In genomic region chr2:114161978-114162377, GRCm38 (mm10) we compare ENCODE assay signal across 27 mouse cellular contexts.
"Had no signal": no experiment of that assay in that cellular context is flagged by ENCODE, and none has a peak within 500 bp of the region (broad histone marks: within the 10 kb centered on the region; RNA-seq: fewer than 3 reads in every experiment).

No protein-coding gene starts in this region.

- DNase-seq: left cerebral cortex, postnatal 4 days; liver; liver, embryonic 13.5 days; liver, postnatal 0 days; lung, adult 18-20 months; lung, adult 2 months; lung, embryonic 14.5 days; lung, postnatal 10 days; lung, postnatal 14 days; lung, postnatal 36 days; lung, postnatal 4 days; midbrain, embryonic 14.5 days had no signal

- H3K27me3 ChIP-seq: limb, embryonic 12.5 days; limb, embryonic 13.5 days; limb, embryonic 15.5 days; liver, embryonic 12.5 days; liver, embryonic 13.5 days; liver, embryonic 15.5 days; lung, embryonic 15.5 days; megakaryocyte, embryonic 14.5 days; midbrain, embryonic 12.5 days; midbrain, embryonic 13.5 days; midbrain, embryonic 15.5 days; neural tube, embryonic 12.5 days had no signal

- H3K4me2 ChIP-seq: limb, embryonic 12.5 days; limb, embryonic 13.5 days; limb, embryonic 15.5 days; liver, embryonic 11.5 days; liver, embryonic 12.5 days; liver, embryonic 13.5 days; liver, embryonic 15.5 days; lung, embryonic 14.5 days; lung, embryonic 15.5 days; midbrain, embryonic 11.5 days; midbrain, embryonic 12.5 days; midbrain, embryonic 13.5 days; midbrain, embryonic 15.5 days; neural tube, embryonic 12.5 days had no signal

- H3K4me3 ChIP-seq: limb, embryonic 10.5 days; limb, embryonic 12.5 days; limb, embryonic 13.5 days; limb, embryonic 15.5 days; liver, embryonic 12.5 days; liver, embryonic 13.5 days; liver, embryonic 15.5 days; lung, embryonic 15.5 days; megakaryocyte, embryonic 14.5 days; midbrain, embryonic 10.5 days; midbrain, embryonic 12.5 days; midbrain, embryonic 13.5 days; midbrain, embryonic 15.5 days; neural tube, embryonic 12.5 days had no signal
